Mouse (Mus musculus): ENCODE measurements around the gene Fam213a. TPM values are rescaled to one million over a fixed set of nuclear protein-coding genes. Genes with fewer than 3 reads are reported as not detected.

Gene Fam213a
- polyA plus RNA-seq, 1 experiment from 2014 or later, result 81.6 TPM

DNA sequence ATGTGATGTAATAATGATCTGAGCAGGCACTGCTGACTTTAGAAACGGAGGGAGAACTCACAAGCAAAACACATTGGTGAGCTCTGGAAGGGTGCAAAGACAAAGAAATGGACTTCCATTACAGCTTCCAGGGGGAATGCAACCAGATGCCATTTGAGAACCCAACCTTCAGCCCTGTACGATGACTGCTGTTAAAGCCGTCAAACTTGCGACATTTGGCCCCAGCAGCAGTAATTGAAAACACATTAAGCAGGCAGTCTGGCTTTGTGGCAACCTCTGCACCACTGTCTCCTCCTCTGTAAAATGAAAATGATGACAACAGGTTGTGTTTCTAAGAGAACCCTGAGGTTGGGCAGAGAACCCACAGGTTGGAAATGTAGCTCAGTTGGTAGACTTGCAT, 12.8 kb downstream of the Fam213a start:
- H3K4me1 ChIP-seq (replicated peaks), result peaks cover 17% of the 10 kb centered on the region
- H3K9ac ChIP-seq, result no peak overlapping the region
- no peak overlapping the region for H3K27ac ChIP-seq
- no peaks in the 10 kb centered on the region for H3K9me3 ChIP-seq
- H3K4me2 ChIP-seq, result no peak overlapping the region
- no peak for ATAC-seq (ENCODE audit: low FRiP score)
- H3K4me3 ChIP-seq, result no peak overlapping the region
- H3K27me3 ChIP-seq, result no peaks in the 10 kb centered on the region
- 84% methylated on average over 4 of the region's 4 CpGs for WGBS
- H3K36me3 ChIP-seq, result peaks cover 59% of the 10 kb centered on the region

- WGBS, result 85% methylated on average over 7 of the region's 7 CpGs
- Histone ChIP-seq H3K9me3 (no peaks in the 10 kb centered on the region), H3K27ac (no peak overlapping the region), H3K36me3 (peaks cover 65% of the 10 kb centered on the region), H3K27me3 (no peaks in the 10 kb centered on the region), H3K4me1 (replicated peaks) (peaks cover 16% of the 10 kb centered on the region), H3K9ac (no peak overlapping the region), H3K4me3 (no peak overlapping the region), H3K4me2 (no peak overlapping the region)
- no peak for ATAC-seq (ENCODE audit: low FRiP score)
Measured at GRCm38 (mm10) chr14:40999904-41000645, 13.5 kb downstream of the Fam213a start.

DNA sequence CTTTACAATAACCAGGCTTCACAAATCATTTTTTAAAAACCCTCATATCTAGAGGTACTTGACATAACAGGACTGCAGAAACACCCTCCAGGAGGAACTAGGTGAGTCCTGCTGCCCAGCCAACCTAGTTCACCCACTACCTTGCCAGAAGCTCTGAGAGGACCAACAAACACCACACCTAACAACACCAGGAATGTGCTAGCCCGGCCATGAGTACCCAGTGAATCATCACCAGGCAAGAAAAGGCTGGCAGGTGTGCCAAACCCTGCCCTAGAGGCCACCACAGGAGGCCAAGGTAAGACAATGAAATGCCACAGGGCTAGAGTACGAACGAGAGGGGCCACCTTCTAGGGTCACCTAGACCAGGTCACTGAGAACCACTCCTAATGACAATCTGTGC, 17.4 kb downstream of the Fam213a start:
- peaks cover 76% of the 10 kb centered on the region for H3K36me3 ChIP-seq
- no peak for ATAC-seq (ENCODE audit: low FRiP score)
- H3K9me3 ChIP-seq, result no peaks in the 10 kb centered on the region
- 82% methylated on average over 3 of the region's 3 CpGs for WGBS
- no peaks in the 10 kb centered on the region for H3K27me3 ChIP-seq
- no peak overlapping the region for H3K27ac ChIP-seq
- H3K4me1 ChIP-seq (replicated peaks), result no peaks in the 10 kb centered on the region
- H3K4me3 ChIP-seq, result no peak overlapping the region
- no peak overlapping the region for H3K9ac ChIP-seq
- H3K4me2 ChIP-seq, result no peak overlapping the region

- Histone ChIP-seq H3K9ac (no peak overlapping the region), H3K9me3 (no peaks in the 10 kb centered on the region), H3K36me3 (peaks cover 43% of the 10 kb centered on the region), H3K4me2 (no peak overlapping the region), H3K27me3 (no peaks in the 10 kb centered on the region), H3K4me3 (no peak overlapping the region), H3K4me1 (replicated peaks) (no peaks in the 10 kb centered on the region), H3K27ac (no peak overlapping the region)
- no peak for ATAC-seq (ENCODE audit: low FRiP score)
- WGBS, result 87% methylated on average over 6 of the region's 6 CpGs
Measured at GRCm38 (mm10) chr14:40992464-40992863, 21.1 kb downstream of the Fam213a start.

DNA sequence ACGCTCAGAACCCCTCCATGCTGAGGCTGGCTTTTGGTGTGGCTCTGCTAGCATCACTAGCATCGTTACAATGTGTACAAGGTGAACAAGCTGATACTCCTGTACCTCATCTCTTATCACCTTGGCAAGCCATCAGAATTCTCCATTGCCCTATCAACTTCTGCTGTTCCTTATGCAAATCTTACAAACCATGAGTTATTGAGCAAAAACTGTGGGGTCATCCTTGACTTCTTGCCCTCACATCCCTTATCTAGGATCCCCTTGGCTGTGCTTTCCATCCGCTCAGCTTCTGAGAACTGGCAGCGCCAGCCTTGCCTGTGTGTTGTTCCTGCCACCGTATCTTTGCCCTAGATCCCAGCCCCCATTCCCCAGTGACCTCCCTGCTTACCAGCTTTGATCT, 24.8 kb downstream of the Fam213a start:
- Histone ChIP-seq H3K9me3 (no peaks in the 10 kb centered on the region; the same call in 1 of the 2 replicates), H3K4me2 (no peak overlapping the region), H3K27me3 (no peaks in the 10 kb centered on the region), H3K4me1 (replicated peaks) (no peaks in the 10 kb centered on the region), H3K36me3 (peaks cover 10% of the 10 kb centered on the region), H3K4me3 (no peak overlapping the region), H3K27ac (no peak overlapping the region), H3K9ac (no peak overlapping the region)
- 91% methylated on average over 5 of the region's 5 CpGs for WGBS
- ATAC-seq (ENCODE audit: low FRiP score), result no peak

DNA sequence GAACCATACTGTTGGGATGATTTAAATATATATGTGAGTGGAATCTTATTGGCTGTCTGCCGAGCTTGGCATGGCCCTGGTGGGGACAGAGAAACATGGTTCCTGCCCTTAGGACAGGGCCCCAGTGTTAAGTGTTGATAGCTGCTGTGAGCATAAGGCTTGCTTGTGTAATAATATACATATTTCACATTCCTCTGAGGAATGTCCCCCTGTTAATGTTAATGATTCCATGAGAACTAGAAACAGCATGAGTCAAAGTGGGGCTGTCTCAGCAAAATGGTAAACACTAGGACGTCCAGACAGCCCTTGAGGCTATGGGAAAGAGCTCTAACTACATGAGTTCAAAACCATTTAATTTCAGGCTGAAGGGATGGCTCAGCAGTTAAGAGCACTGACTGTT, 26.4 kb downstream of the Fam213a start:
- Histone ChIP-seq H3K27ac (no peak overlapping the region), H3K4me2 (no peak overlapping the region), H3K9me3 (no peaks in the 10 kb centered on the region; the same call in 1 of the 2 replicates), H3K27me3 (no peaks in the 10 kb centered on the region), H3K4me3 (no peak overlapping the region), H3K4me1 (replicated peaks) (no peaks in the 10 kb centered on the region), H3K9ac (no peak overlapping the region), H3K36me3 (no peaks in the 10 kb centered on the region)
- WGBS, result 87% methylated on average over 2 of the region's 2 CpGs
- ATAC-seq (ENCODE audit: low FRiP score), result no peak

DNA sequence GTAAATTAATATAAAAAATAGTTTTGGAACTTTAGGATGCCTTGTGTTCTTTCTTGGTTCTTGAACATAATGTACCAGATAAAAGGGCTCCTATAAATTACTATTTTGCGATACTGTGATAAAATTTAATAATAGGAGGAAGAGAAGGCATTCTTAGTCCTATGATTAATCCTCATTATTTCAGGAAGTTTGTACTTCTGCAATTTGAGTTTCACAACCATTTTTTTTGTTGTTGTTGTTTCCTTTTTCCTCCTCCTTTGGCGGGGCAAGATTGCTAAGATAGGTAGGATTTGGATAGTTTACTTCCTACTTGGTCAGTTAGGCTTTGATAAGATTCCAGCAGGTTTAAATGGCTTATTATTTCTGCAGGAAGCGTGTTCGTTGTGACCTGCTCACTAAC, 28.0 kb downstream of the Fam213a start:
- no peak overlapping the region for H3K4me3 ChIP-seq
- no peaks in the 10 kb centered on the region for H3K4me1 ChIP-seq (replicated peaks)
- H3K9me3 ChIP-seq, result no peaks in the 10 kb centered on the region; the same call in 1 of the 2 replicates
- H3K27me3 ChIP-seq, result no peaks in the 10 kb centered on the region
- no peak overlapping the region for H3K9ac ChIP-seq
- H3K4me2 ChIP-seq, result no peak overlapping the region
- no peaks in the 10 kb centered on the region for H3K36me3 ChIP-seq
- no peak overlapping the region for H3K27ac ChIP-seq
- WGBS, result 94% methylated on average over 4 of the region's 4 CpGs
- ATAC-seq (ENCODE audit: low FRiP score), result no peak

- Histone ChIP-seq H3K4me2 (no peak overlapping the region), H3K36me3 (no peaks in the 10 kb centered on the region), H3K9me3 (no peaks in the 10 kb centered on the region), H3K9ac (no peak overlapping the region), H3K27ac (no peak overlapping the region), H3K4me3 (no peak overlapping the region), H3K27me3 (no peaks in the 10 kb centered on the region), H3K4me1 (replicated peaks) (no peaks in the 10 kb centered on the region)
- no peak for ATAC-seq (ENCODE audit: low FRiP score)
- 68% methylated on average over 1 of the region's 1 CpGs for WGBS
Measured at GRCm38 (mm10) chr14:40979723-40980122, 33.9 kb downstream of the Fam213a start.

- WGBS, result 50% methylated on average over 4 of the region's 4 CpGs
- H3K4me2 ChIP-seq, result no peak overlapping the region
- H3K9ac ChIP-seq, result no peak overlapping the region
- ATAC-seq (ENCODE audit: low FRiP score), result peak; percentile 71
- no peak overlapping the region for H3K27ac ChIP-seq
- H3K36me3 ChIP-seq, result no peaks in the 10 kb centered on the region
- no peak overlapping the region for H3K4me3 ChIP-seq
- H3K27me3 ChIP-seq, result no peaks in the 10 kb centered on the region
- no peaks in the 10 kb centered on the region for H3K9me3 ChIP-seq
- no peaks in the 10 kb centered on the region for H3K4me1 ChIP-seq (replicated peaks)
Measured at GRCm38 (mm10) chr14:40979002-40979401, 34.6 kb downstream of the Fam213a start.

- WGBS, result 74% methylated on average over 6 of the region's 6 CpGs
- H3K27ac ChIP-seq, result no peak overlapping the region
- no peaks in the 10 kb centered on the region for H3K27me3 ChIP-seq
- no peak overlapping the region for H3K9ac ChIP-seq
- no peaks in the 10 kb centered on the region for H3K4me1 ChIP-seq (replicated peaks)
- H3K36me3 ChIP-seq, result no peaks in the 10 kb centered on the region
- H3K9me3 ChIP-seq, result no peaks in the 10 kb centered on the region
- no peak overlapping the region for H3K4me3 ChIP-seq
- H3K4me2 ChIP-seq, result no peak overlapping the region
- peak; percentile 67 for ATAC-seq (ENCODE audit: low FRiP score)
Measured at GRCm38 (mm10) chr14:40975127-40975721, 38.4 kb downstream of the Fam213a start.

GRCm38 (mm10) chr14:40968051-40968450, 45.5 kb downstream of the Fam213a start:
- 70% methylated on average over 2 of the region's 2 CpGs for WGBS
- Histone ChIP-seq H3K4me1 (replicated peaks) (peaks cover 37% of the 10 kb centered on the region), H3K4me2 (peak overlapping the region; percentile 93), H3K9ac (peak overlapping the region; percentile 73; the same call in 1 of the 2 replicates), H3K27me3 (no peaks in the 10 kb centered on the region), H3K27ac (no peak overlapping the region), H3K4me3 (peak overlapping the region; percentile 92; the same call in 1 of the 2 replicates), H3K9me3 (no peaks in the 10 kb centered on the region), H3K36me3 (no peaks in the 10 kb centered on the region)
- no peak for ATAC-seq (ENCODE audit: low FRiP score)

GRCm38 (mm10) chr14:40967598-40967900, 46.0 kb downstream of the Fam213a start:
- H3K4me2 ChIP-seq, result peak overlapping the region; percentile 93
- peak overlapping the region; percentile 73 for H3K9ac ChIP-seq
- H3K4me1 ChIP-seq (replicated peaks), result peaks cover 42% of the 10 kb centered on the region
- no peaks in the 10 kb centered on the region for H3K36me3 ChIP-seq
- peak overlapping the region; percentile 91 for H3K27ac ChIP-seq
- 5% methylated on average over 6 of the region's 6 CpGs for WGBS
- H3K27me3 ChIP-seq, result no peaks in the 10 kb centered on the region
- H3K4me3 ChIP-seq, result peak overlapping the region; percentile 92
- ATAC-seq (ENCODE audit: low FRiP score), result no peak; the same call in 1 of the 2 replicates
- H3K9me3 ChIP-seq, result no peaks in the 10 kb centered on the region

Measured in hindbrain, embryonic 13.5 days (tissue).